Mouse (Mus musculus) midbrain, embryonic 10.5 days (tissue): ENCODE data around the gene Fryl. TPM values are rescaled to one million over a fixed set of nuclear protein-coding genes. Genes with fewer than 3 reads are reported as not detected.
A peak's percentile ranks its signal among the peaks of the same experiment; 100 is the strongest.

Source experiments
- DNase-seq: peaks from one replicate; pipeline ENCODE4 v3.0.0-alpha.2; 2017; ENCODE audit warnings: low spot score
- H3K27ac ChIP-seq: fragments of 300-500 bp; sonication (generic); replicated peaks from 2 replicates; pipeline ENCODE4 v1.5.1; 2016; ENCODE audit warnings: mild to moderate bottlenecking
- H3K27me3 ChIP-seq: fragments of 300-500 bp; sonication (generic); 2 replicates; pipeline ENCODE4 v1.6.1; 2016; ENCODE audit warnings: low read depth, mild to moderate bottlenecking; ENCODE audit not compliant: poor library complexity, severe bottlenecking
- H3K36me3 ChIP-seq: fragments of 300-500 bp; sonication (generic); 2 replicates; pipeline ENCODE4 v1.6.1; 2016; ENCODE audit warnings: mild to moderate bottlenecking, moderate library complexity
- H3K4me1 ChIP-seq: fragments of 300-500 bp; sonication (generic); 2 replicates; pipeline ENCODE4 v1.6.1; 2016
- H3K4me3 ChIP-seq: fragments of 300-500 bp; sonication (generic); 2 replicates; pipeline ENCODE4 v1.5.1; 2016; ENCODE audit warnings: mild to moderate bottlenecking, moderate library complexity
- H3K9me3 ChIP-seq: fragments of 300-500 bp; sonication (generic); replicated peaks from 2 replicates; pipeline ENCODE4 v1.6.1; 2016; ENCODE audit warnings: mild to moderate bottlenecking
- WGBS: fragments of 180-500 bp; shearing (Covaris S2); methylation state at CpG from one replicate; pipeline ENCODE4 v1.1.7; 2016; 5-methylcytosine and 5-hydroxymethylcytosine counted together
- polyA plus RNA-seq: library from polyadenylated mRNA; unstranded; fragments of >200 nt; fragmentation: Nextera tagmentation; extraction: Ambion mirVana; gene quantifications from 2 replicates; pipeline ENCODE4 v1.2.1, GENCODE M21; 2016

The Fryl gene
- polyA plus RNA-seq, 1 experiment from 2014 or later, result 23.7 TPM

- Histone ChIP-seq H3K9me3 (0 out of 2 replicates have a peak, but pooled peaks cover 4% of the 10 kb centered on the region), H3K27me3 (no peaks in the 10 kb centered on the region), H3K4me3 (no peak overlapping the region), H3K4me1 (peaks cover 3% of the 10 kb centered on the region), H3K27ac (no peak overlapping the region), H3K36me3 (peaks cover 17% of the 10 kb centered on the region)
- no peak for DNase-seq
- 97% methylated on average over 5 of the region's 5 CpGs for WGBS
Observed at GRCm38 (mm10) chr5:73198690-73199089, 57.7 kb downstream of the Fryl start.

- WGBS, result 95% methylated on average over 7 of the region's 7 CpGs
- H3K4me3 ChIP-seq, result no peak overlapping the region
Observed at GRCm38 (mm10) chr5:73197796-73198195, 58.6 kb downstream of the Fryl start.

DNA sequence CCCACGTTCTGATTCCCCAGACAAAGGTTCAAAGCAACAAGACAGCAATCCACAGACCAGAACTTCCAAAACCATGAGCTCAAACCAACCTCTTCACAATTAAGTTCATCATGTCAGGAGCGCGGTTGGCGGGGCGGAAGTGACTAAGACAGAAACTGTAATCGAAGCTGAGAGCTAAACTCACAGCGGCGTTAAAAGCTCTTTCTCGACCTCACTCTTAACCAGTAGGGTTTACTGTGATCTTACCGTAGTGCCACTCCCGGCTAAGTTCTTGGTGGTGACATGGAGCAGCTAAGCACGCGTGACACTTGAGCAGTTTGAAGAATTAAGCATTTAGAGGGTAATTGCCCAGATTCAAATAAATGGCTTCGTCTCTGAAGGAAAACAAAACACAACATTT lies 61.7 kb downstream of the Fryl start:
- Histone ChIP-seq H3K27ac (no peak overlapping the region), H3K27me3 (no peaks in the 10 kb centered on the region), H3K36me3 (peaks cover 29% of the 10 kb centered on the region), H3K4me3 (no peak overlapping the region), H3K9me3 (0 out of 2 replicates have a peak, but pooled peaks cover 4% of the 10 kb centered on the region), H3K4me1 (peaks cover 16% of the 10 kb centered on the region)
- DNase-seq, result no peak
- WGBS, result 93% methylated on average over 14 of the region's 14 CpGs

More at GRCm38 (mm10) chr5:73197796-73198195, 58.6 kb downstream of the Fryl start:
- H3K27me3 ChIP-seq, result no peaks in the 10 kb centered on the region
- 0 out of 2 replicates have a peak, but pooled peaks cover 4% of the 10 kb centered on the region for H3K9me3 ChIP-seq
- H3K36me3 ChIP-seq, result peaks cover 25% of the 10 kb centered on the region
- H3K27ac ChIP-seq, result no peak overlapping the region
- H3K4me1 ChIP-seq, result peaks cover 12% of the 10 kb centered on the region
- DNase-seq, result no peak

GRCm38 (mm10) chr5:73194083-73194570 lies 62.3 kb downstream of the Fryl start:
- peaks cover 18% of the 10 kb centered on the region for H3K4me1 ChIP-seq
- no peaks in the 10 kb centered on the region for H3K27me3 ChIP-seq
- H3K36me3 ChIP-seq, result peaks cover 29% of the 10 kb centered on the region
- H3K9me3 ChIP-seq, result 0 out of 2 replicates have a peak, but pooled peaks cover 4% of the 10 kb centered on the region
- no peak for DNase-seq
- WGBS, result 86% methylated on average over 8 of the region's 8 CpGs
- peak overlapping the region; percentile 24 for H3K27ac ChIP-seq
- H3K4me3 ChIP-seq, result no peak overlapping the region

GRCm38 (mm10) chr5:73193627-73194026 lies 62.8 kb downstream of the Fryl start:
- Histone ChIP-seq H3K9me3 (0 out of 2 replicates have a peak, but pooled peaks cover 1% of the 10 kb centered on the region), H3K27me3 (no peaks in the 10 kb centered on the region), H3K36me3 (peaks cover 25% of the 10 kb centered on the region), H3K4me3 (no peak overlapping the region), H3K4me1 (peaks cover 18% of the 10 kb centered on the region), H3K27ac (peak overlapping the region; percentile 24)
- 81% methylated on average over 10 of the region's 10 CpGs for WGBS
- DNase-seq, result no peak

DNA sequence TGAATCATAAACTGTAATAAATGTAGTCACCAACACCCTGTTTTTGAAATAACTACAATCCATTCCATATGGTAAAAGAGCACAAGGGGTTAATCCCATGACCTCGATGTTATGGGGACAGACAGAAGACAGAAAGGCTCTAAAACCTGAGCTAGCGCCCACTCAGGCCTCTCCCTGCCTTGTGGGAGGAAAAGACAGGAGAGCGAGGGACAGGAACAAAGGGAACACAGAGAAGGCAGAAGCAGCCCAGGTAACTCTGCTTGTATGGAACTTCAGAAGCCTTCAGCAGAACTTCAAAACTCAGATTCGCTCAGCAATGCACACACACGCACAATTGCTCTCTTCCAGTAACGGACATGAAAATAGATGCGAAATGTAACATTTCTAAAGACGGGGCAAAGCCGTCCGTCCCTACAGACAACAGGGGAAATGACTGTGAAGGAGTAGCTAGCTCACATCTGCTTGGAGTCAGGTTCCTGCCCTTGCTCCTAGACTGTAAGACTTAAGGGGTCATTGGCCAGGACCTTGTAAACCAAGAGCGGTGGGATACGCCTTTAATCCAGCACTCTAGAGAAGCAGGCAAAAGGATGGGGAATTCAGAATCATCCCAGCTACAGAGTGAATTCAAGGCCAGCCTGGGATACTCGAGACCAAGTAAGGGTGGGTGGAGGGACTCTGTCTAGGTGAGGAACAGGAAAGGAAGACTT lies 63.4 kb downstream of the Fryl start:
- H3K9me3 ChIP-seq, result no peaks in the 10 kb centered on the region
- peak overlapping the region; percentile 24; the same call in 1 of the 2 replicates for H3K27ac ChIP-seq
- WGBS, result 84% methylated on average over 13 of the region's 13 CpGs
- peaks cover 18% of the 10 kb centered on the region for H3K4me1 ChIP-seq
- no peak overlapping the region for H3K4me3 ChIP-seq
- H3K36me3 ChIP-seq, result peaks cover 23% of the 10 kb centered on the region
- DNase-seq, result no peak
- no peaks in the 10 kb centered on the region for H3K27me3 ChIP-seq

DNA sequence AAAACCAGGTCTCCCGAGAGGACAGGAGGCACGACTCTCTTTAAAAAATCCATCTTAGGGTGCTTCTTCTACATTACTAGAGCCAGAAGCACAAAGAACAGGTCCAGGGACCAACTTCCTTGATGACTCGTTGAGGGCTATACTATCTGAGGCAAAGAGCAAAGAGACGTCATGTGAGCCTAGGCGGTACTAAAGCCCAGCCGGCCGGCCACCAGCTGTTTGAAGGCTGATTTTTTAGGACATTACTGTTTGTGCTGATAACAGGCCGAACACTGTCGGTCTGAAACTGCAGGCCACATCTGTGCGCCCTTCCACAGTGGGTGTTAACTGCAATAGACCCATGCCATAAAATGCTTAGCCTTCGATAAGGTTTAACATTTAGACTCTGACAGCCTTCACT lies 64.7 kb downstream of the Fryl start:
- Histone ChIP-seq H3K36me3 (peaks cover 23% of the 10 kb centered on the region), H3K4me3 (no peak overlapping the region), H3K27ac (no peak overlapping the region), H3K27me3 (no peaks in the 10 kb centered on the region), H3K9me3 (no peaks in the 10 kb centered on the region), H3K4me1 (peaks cover 18% of the 10 kb centered on the region)
- 90% methylated on average over 11 of the region's 11 CpGs for WGBS
- no peak for DNase-seq

DNA sequence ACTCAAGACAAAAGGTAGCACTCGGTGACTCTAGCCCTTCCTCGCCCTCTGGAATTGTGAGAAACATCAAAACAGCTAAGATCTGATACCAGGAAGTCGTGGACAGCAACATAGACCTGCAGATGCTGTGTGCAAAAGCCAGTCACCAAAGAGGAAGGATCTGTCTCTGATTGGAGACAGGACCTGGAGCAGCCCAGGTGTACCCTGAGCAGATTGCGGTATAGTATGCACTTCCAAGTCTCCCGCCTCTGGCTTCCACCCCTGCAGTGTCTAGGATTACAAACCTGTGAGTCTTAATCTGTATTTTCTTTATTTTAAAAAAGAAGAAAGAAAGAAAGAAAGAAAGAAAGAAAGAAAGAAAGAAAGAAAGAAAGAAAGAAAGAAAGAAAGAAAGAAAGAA lies 66.3 kb downstream of the Fryl start:
- Histone ChIP-seq H3K9me3 (no peaks in the 10 kb centered on the region), H3K27ac (no peak overlapping the region), H3K4me3 (no peak overlapping the region), H3K27me3 (no peaks in the 10 kb centered on the region), H3K36me3 (peaks cover 23% of the 10 kb centered on the region), H3K4me1 (peaks cover 18% of the 10 kb centered on the region)
- no peak for DNase-seq
- 88% methylated on average over 5 of the region's 5 CpGs for whole genome bisulfite sequencing

- no peak for DNase-seq
- H3K4me3 ChIP-seq, result no peak overlapping the region
- peaks cover 21% of the 10 kb centered on the region for H3K36me3 ChIP-seq
- WGBS, result 84% methylated on average over 9 of the region's 9 CpGs
- H3K27ac ChIP-seq, result 0 out of 2 replicates have a peak overlapping the region, but pooled peaks have one; percentile 17
- no peaks in the 10 kb centered on the region for H3K9me3 ChIP-seq
- H3K27me3 ChIP-seq, result no peaks in the 10 kb centered on the region
- H3K4me1 ChIP-seq, result peaks cover 18% of the 10 kb centered on the region
Observed at GRCm38 (mm10) chr5:73189443-73190160, 66.8 kb downstream of the Fryl start.

DNA sequence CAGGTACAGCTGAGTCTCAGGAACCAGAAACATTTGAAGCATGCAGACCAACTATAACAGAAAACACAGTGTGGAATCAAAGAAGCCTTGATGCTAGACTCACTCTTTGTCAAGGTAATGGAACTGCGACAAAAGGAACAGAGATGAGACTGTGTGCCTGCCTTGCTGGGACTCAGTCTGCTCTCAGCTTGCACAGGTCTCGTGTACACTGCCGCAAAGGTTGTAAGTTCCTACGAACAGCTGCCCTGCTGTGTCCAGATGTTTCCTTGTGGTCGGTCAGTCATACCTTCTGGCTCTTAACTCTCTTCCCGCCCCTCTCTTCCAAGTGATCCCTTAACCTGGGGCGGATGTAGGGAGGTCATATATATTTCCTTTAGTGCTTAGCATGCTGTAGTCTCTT lies 67.8 kb downstream of the Fryl start:
- peaks cover 14% of the 10 kb centered on the region for H3K4me1 ChIP-seq
- H3K36me3 ChIP-seq, result peaks cover 11% of the 10 kb centered on the region
- no peaks in the 10 kb centered on the region for H3K9me3 ChIP-seq
- no peak for DNase-seq
- WGBS, result 88% methylated on average over 7 of the region's 7 CpGs
- no peak overlapping the region for H3K27ac ChIP-seq
- H3K4me3 ChIP-seq, result no peak overlapping the region
- no peaks in the 10 kb centered on the region for H3K27me3 ChIP-seq

GRCm38 (mm10) chr5:73188164-73188563 lies 68.3 kb downstream of the Fryl start:
- 85% methylated on average over 5 of the region's 5 CpGs for WGBS
- H3K27ac ChIP-seq, result no peak overlapping the region
- no peaks in the 10 kb centered on the region for H3K9me3 ChIP-seq
- H3K4me1 ChIP-seq, result peaks cover 10% of the 10 kb centered on the region
- DNase-seq, result no peak
- no peaks in the 10 kb centered on the region for H3K27me3 ChIP-seq
- no peak overlapping the region for H3K4me3 ChIP-seq
- H3K36me3 ChIP-seq, result peaks cover 7% of the 10 kb centered on the region; the same call in 1 of the 2 replicates

DNA sequence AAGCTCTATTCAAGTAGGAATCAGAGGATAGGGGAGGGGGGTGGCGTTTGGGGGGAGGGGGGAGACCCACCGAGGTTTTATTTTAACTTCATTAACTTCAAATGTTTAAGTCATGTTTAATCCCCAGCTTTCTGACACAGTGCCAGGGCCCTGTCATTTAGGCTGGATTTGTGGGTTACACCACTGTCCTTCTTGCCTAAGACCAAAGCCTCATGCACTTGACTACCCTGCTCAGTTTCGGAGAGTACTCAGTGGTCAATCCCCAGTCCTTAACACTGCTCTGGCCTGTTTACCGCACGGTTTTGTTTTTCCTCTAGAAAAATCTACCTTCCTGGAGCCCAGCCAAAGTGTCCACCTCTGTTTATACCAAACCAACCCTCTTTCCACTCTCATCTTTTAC lies 69.5 kb downstream of the Fryl start:
- 91% methylated on average over 5 of the region's 5 CpGs for WGBS
- no peaks in the 10 kb centered on the region for H3K9me3 ChIP-seq
- H3K4me1 ChIP-seq, result peaks cover 6% of the 10 kb centered on the region
- H3K27ac ChIP-seq, result no peak overlapping the region
- no peaks in the 10 kb centered on the region for H3K27me3 ChIP-seq
- H3K4me3 ChIP-seq, result no peak overlapping the region
- no peak for DNase-seq
- no peaks in the 10 kb centered on the region for H3K36me3 ChIP-seq

DNA sequence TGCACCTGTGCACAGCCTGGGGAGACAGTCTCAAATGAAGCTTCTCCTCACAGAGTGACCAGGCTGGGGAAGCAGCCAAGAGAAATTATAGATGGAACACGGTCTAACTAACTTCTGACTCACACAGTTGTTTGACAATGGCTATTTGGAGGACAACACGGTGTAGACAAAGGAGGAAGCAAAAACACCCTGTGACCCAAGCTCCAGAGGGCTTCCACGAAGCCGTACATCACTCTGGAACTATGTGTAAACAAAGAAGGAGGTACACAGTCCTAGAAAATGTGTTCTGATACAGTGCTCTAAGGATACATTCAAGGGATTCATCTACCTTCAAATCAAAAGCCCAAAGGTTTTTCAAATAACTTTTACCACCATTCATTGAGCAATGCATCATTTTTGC lies 71.0 kb downstream of the Fryl start:
- no peaks in the 10 kb centered on the region for H3K9me3 ChIP-seq
- no peaks in the 10 kb centered on the region for H3K36me3 ChIP-seq
- H3K27ac ChIP-seq, result no peak overlapping the region
- H3K4me3 ChIP-seq, result no peak overlapping the region
- no peaks in the 10 kb centered on the region for H3K27me3 ChIP-seq
- WGBS, result 95% methylated on average over 4 of the region's 4 CpGs
- H3K4me1 ChIP-seq, result peaks cover 6% of the 10 kb centered on the region
- no peak for DNase-seq
